Mouse (Mus musculus) spleen, adult 18-20 months (tissue): ENCODE results near the gene Dars.

Source experiments
- DNase-seq, 2 experiments: peaks; one replicate each; pipeline ENCODE4 v3.0.0; 2022; ENCODE audit warnings: mixed read lengths in 2 of 2

Gene Dars

GRCm38 (mm10) chr1:128416584-128417532 is at the start of gene Dars:
Gene Dars (minus strand): TSS chr1:128417368.
- DNase-seq: peak; percentile 87 to 97

- no peak for DNase-seq
Observed at GRCm38 (mm10) chr1:128466828-128467227, 49.7 kb upstream of the Dars start.

- DNase-seq: no peak
Observed at GRCm38 (mm10) chr1:128463478-128463877, 46.3 kb upstream of the Dars start.

- no peak for DNase-seq
Observed at GRCm38 (mm10) chr1:128462389-128462788, 45.2 kb upstream of the Dars start.

GRCm38 (mm10) chr1:128460780-128461179 is 43.6 kb upstream of the Dars start:
- no peak for DNase-seq

GRCm38 (mm10) chr1:128459439-128459838 is 42.3 kb upstream of the Dars start:
- DNase-seq: no peak

- DNase-seq: no peak
Observed at GRCm38 (mm10) chr1:128459011-128459410, 41.8 kb upstream of the Dars start.

GRCm38 (mm10) chr1:128456844-128457445 is 39.8 kb upstream of the Dars start:
- DNase-seq: no peak

- no peak for DNase-seq
Observed at GRCm38 (mm10) chr1:128456271-128456670, 39.1 kb upstream of the Dars start.

- no peak for DNase-seq
Observed at GRCm38 (mm10) chr1:128452210-128452609, 35.0 kb upstream of the Dars start.

GRCm38 (mm10) chr1:128451183-128451582 is 34.0 kb upstream of the Dars start:
- DNase-seq: no peak

- DNase-seq: peak; percentile 11 to 23
Observed at GRCm38 (mm10) chr1:128447206-128447902, 30.2 kb upstream of the Dars start.

GRCm38 (mm10) chr1:128443890-128444839 is 27.0 kb upstream of the Dars start:
- DNase-seq: no peak

- DNase-seq: no peak
Observed at GRCm38 (mm10) chr1:128441129-128441473, 23.9 kb upstream of the Dars start.

- no peak for DNase-seq
Observed at GRCm38 (mm10) chr1:128440386-128441128, 23.4 kb upstream of the Dars start.

- DNase-seq: no peak
Observed at GRCm38 (mm10) chr1:128439618-128440017, 22.4 kb upstream of the Dars start.

- DNase-seq: no peak
Observed at GRCm38 (mm10) chr1:128438526-128438925, 21.4 kb upstream of the Dars start.

- DNase-seq: no peak
Observed at GRCm38 (mm10) chr1:128437276-128437675, 20.1 kb upstream of the Dars start.

- DNase-seq: no peak
Observed at GRCm38 (mm10) chr1:128436015-128436414, 18.8 kb upstream of the Dars start.

GRCm38 (mm10) chr1:128435551-128435950 is 18.4 kb upstream of the Dars start:
- DNase-seq: no peak

- no peak for DNase-seq
Observed at GRCm38 (mm10) chr1:128424928-128425327, 7.8 kb upstream of the Dars start.

- DNase-seq: peak; percentile 5 to 10
Observed at GRCm38 (mm10) chr1:128417533-128417888, 343 bp upstream of the Dars start.
